Mouse (Mus musculus): ENCODE measurements around the gene Zfp93. TPM values are rescaled to one million over a fixed set of nuclear protein-coding genes. Genes with fewer than 3 reads are reported as not detected.

Zfp93 gene
- polyA plus RNA-seq, 1 experiment from 2014 or later, result 9.6 TPM

DNA sequence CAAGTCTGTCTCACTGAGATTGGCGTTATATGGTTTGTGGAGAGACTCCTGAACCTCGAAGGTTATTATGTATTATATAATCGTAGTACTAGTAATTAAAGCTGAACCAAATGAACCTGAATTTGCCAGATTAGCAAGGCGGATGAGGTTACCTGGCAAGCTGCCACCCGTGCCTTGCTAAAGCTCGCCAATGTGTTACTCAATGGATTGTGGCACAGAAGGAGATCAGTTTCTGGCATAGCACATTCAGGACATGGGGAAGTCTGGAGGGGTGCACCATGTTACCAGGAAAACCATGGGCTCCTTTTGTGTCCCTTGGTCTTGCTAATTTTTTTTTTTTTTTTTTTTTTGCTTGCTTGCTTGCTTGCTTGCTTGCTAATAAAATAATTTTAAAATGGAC lies 55.0 kb downstream of the Zfp93 start:
- Histone ChIP-seq H3K27ac (no peak overlapping the region), H3K4me3 (no peak overlapping the region), H3K27me3 (replicated peaks) (no peaks in the 10 kb centered on the region), H3K36me3 (replicated peaks) (no peaks in the 10 kb centered on the region), H3K4me2 (peak overlapping the region; percentile 54), H3K4me1 (peaks cover 13% of the 10 kb centered on the region), H3K9ac (no peak overlapping the region), H3K9me3 (no peaks in the 10 kb centered on the region)
- WGBS, result 77% methylated on average over 6 of the region's 6 CpGs
- no peak for ATAC-seq (replicated peaks)

DNA sequence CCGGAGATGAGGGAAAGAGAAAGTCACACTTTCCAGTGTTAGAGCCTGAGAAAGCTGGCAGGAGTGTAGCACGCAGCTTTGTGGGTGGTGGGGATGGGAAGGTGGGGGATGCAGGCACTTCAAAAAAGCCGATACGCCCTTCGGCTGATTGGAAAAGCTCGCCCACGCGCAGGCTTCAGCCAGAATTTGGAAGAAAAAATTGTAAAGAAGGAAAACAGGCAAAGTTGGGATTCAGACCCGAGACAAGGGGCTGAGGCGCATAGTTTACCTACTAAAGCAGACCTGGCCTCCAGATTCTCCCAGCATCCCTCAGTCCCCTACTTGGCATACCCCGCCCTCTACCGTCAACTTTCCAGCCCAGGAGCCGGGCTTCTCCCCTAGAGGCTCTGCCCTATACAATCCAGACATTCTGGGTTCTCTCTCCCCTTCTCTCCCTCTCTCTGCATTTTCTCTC lies 55.5 kb downstream of the Zfp93 start:
- peaks cover 13% of the 10 kb centered on the region for H3K4me1 ChIP-seq
- H3K27ac ChIP-seq, result no peak overlapping the region; the same call in 1 of the 2 replicates
- H3K27me3 ChIP-seq (replicated peaks), result no peaks in the 10 kb centered on the region
- no peaks in the 10 kb centered on the region for H3K36me3 ChIP-seq (replicated peaks)
- WGBS, result 3% methylated on average over 13 of the region's 13 CpGs
- H3K9me3 ChIP-seq, result no peaks in the 10 kb centered on the region
- peak overlapping the region; percentile 54 for H3K4me2 ChIP-seq
- H3K4me3 ChIP-seq, result peak overlapping the region; percentile 30
- H3K9ac ChIP-seq, result 0 out of 2 replicates have a peak overlapping the region, but pooled peaks have one; percentile 26
- peak; percentile 56; the same call in 1 of the 2 replicates for ATAC-seq (replicated peaks)

DNA sequence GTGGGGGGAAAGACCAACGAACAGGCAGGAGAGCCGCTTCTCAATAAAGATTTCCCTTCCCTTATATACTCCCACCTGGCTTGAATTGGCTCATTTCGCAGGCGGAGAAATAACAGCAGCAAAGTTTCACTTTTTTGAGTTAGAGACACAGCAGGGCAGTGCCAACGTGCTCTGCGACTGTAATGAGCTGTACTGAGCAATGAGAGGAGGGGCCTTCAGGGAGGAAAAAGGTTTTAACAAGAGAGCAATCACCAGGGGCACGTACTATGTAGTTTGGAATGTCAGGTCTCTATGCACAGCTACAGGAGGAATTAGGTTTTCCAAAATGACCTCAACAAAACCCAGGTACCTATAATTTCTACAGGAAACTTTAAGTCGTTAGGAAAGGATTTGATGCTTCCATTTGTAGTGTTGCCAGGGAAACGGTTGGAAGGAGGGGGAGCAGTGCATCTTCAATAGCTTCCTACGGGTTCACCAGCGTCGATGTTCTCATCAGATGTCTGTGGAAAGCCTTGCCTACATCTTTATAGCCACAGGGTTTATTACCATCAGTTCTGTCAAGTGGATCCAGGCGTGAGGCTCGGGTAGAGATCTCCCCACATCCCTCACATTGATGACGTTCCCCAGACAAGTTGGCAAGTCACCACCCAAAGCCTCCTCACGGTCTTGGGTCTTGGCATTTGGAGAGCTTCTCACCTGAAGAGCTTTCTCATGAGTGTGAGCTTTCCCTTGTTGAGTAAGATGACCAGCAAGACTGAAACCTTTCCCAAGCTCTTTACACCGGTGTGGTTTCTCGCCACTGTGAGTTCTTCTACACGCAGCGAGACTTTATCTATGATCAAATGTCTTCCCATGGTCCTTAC lies 56.3 kb downstream of the Zfp93 start:
- Histone ChIP-seq H3K9me3 (no peaks in the 10 kb centered on the region), H3K9ac (0 out of 2 replicates have a peak overlapping the region, but pooled peaks have one; percentile 26), H3K36me3 (replicated peaks) (no peaks in the 10 kb centered on the region), H3K4me2 (peak overlapping the region; percentile 54), H3K27ac (no peak overlapping the region; the same call in 1 of the 2 replicates), H3K4me1 (peaks cover 13% of the 10 kb centered on the region), H3K4me3 (peak overlapping the region; percentile 30), H3K27me3 (replicated peaks) (no peaks in the 10 kb centered on the region)
- ATAC-seq (replicated peaks), result peak; percentile 65; the same call in 1 of the 2 replicates
- 38% methylated on average over 20 of the region's 20 CpGs for WGBS

Other genes starting within 250 kb of the Zfp93 start
- gene Vmn1r183, start 217.2 kb upstream of the Zfp93 start, polyA plus RNA-seq (2015; fragmentation: Nextera tagmentation; extraction: Ambion mirVana), result 0.01 TPM in 1 of 2 replicates, not detected in the other
- gene Zfp180, start 188.5 kb upstream of the Zfp93 start, polyA plus RNA-seq (2015; fragmentation: Nextera tagmentation; extraction: Ambion mirVana), result 40.1 and 44.1 TPM in 2 replicates
- gene Zfp112, start 158.1 kb upstream of the Zfp93 start, polyA plus RNA-seq (2015; fragmentation: Nextera tagmentation; extraction: Ambion mirVana), result 11.3 TPM in 2 replicates
- 26.1 and 26.3 TPM in 2 replicates for gene Zfp235, start 136.3 kb upstream of the Zfp93 start, polyA plus RNA-seq (2015; fragmentation: Nextera tagmentation; extraction: Ambion mirVana)
- gene Zfp114, start 95.4 kb upstream of the Zfp93 start, polyA plus RNA-seq (2015; fragmentation: Nextera tagmentation; extraction: Ambion mirVana), result 5.6 and 5.7 TPM in 2 replicates
- 5.4 and 6.9 TPM in 2 replicates for gene Zfp111, start 59.0 kb upstream of the Zfp93 start, polyA plus RNA-seq (2015; fragmentation: Nextera tagmentation; extraction: Ambion mirVana)
- 5.2 and 5.9 TPM in 2 replicates for gene Zfp109, start 32.9 kb upstream of the Zfp93 start, polyA plus RNA-seq (2015; fragmentation: Nextera tagmentation; extraction: Ambion mirVana)
- 7.0 and 7.9 TPM in 2 replicates for gene Zfp108, start 15.6 kb upstream of the Zfp93 start, polyA plus RNA-seq (2015; fragmentation: Nextera tagmentation; extraction: Ambion mirVana)
- gene Zfp61, start 30.8 kb downstream of the Zfp93 start, polyA plus RNA-seq (2015; fragmentation: Nextera tagmentation; extraction: Ambion mirVana), result 47.2 and 48.6 TPM in 2 replicates
- gene Zfp94, start 46.2 kb downstream of the Zfp93 start, polyA plus RNA-seq (2015; fragmentation: Nextera tagmentation; extraction: Ambion mirVana), result 23.6 and 24.5 TPM in 2 replicates
- 0.48 TPM in 1 of 2 replicates, not detected in the other for gene Tescl, start 63.5 kb downstream of the Zfp93 start, polyA plus RNA-seq (2015; fragmentation: Nextera tagmentation; extraction: Ambion mirVana)
- not detected in 2 replicates for gene Lypd5, start 78.8 kb downstream of the Zfp93 start, polyA plus RNA-seq (2015; fragmentation: Nextera tagmentation; extraction: Ambion mirVana)
- gene Kcnn4, start 99.8 kb downstream of the Zfp93 start, polyA plus RNA-seq (2015; fragmentation: Nextera tagmentation; extraction: Ambion mirVana), result 0.92 and 1.1 TPM in 2 replicates
- 38.4 and 40.3 TPM in 2 replicates for gene Smg9, start 129.2 kb downstream of the Zfp93 start, polyA plus RNA-seq (2015; fragmentation: Nextera tagmentation; extraction: Ambion mirVana)
- gene Irgc1, start 181.9 kb downstream of the Zfp93 start, polyA plus RNA-seq (2015; fragmentation: Nextera tagmentation; extraction: Ambion mirVana), result not detected in 2 replicates
- 1.6 and 1.9 TPM in 2 replicates for gene Plaur, start 192.1 kb downstream of the Zfp93 start, polyA plus RNA-seq (2015; fragmentation: Nextera tagmentation; extraction: Ambion mirVana)
- gene Cadm4, start 211.6 kb downstream of the Zfp93 start, polyA plus RNA-seq (2015; fragmentation: Nextera tagmentation; extraction: Ambion mirVana), result 79.2 and 81.1 TPM in 2 replicates
- gene Zfp428, start 236.6 kb downstream of the Zfp93 start, polyA plus RNA-seq (2015; fragmentation: Nextera tagmentation; extraction: Ambion mirVana), result 336 and 344 TPM in 2 replicates
- 2.1 and 2.2 TPM in 2 replicates for gene AC161166.1, start 242.0 kb downstream of the Zfp93 start, polyA plus RNA-seq (2015; fragmentation: Nextera tagmentation; extraction: Ambion mirVana)